Mouse (Mus musculus): ENCODE measurements around the gene Sys1.

The Sys1 gene

DNA sequence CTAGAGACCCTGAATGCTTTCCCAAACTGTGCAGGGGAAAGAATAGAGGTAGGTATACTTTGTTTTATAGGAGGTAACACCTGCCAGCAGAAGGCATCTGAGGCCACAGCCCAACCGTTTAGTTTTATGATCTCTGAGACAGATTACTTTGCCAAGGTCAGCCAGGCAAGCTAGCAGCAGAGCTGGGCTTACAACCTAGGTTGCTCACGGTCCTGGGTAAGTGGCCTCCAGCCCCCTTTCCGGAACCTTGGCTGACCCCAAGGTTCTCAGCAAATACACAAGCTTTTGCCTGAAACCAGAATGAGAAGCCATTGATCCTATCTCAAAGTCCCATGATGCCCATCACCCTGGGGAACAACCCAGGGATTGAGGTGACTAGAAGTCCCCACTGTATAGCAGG lies 22.1 kb upstream of the Sys1 start:
- DNase-seq (ENCODE audit: low read depth, low spot score): no peak

DNA sequence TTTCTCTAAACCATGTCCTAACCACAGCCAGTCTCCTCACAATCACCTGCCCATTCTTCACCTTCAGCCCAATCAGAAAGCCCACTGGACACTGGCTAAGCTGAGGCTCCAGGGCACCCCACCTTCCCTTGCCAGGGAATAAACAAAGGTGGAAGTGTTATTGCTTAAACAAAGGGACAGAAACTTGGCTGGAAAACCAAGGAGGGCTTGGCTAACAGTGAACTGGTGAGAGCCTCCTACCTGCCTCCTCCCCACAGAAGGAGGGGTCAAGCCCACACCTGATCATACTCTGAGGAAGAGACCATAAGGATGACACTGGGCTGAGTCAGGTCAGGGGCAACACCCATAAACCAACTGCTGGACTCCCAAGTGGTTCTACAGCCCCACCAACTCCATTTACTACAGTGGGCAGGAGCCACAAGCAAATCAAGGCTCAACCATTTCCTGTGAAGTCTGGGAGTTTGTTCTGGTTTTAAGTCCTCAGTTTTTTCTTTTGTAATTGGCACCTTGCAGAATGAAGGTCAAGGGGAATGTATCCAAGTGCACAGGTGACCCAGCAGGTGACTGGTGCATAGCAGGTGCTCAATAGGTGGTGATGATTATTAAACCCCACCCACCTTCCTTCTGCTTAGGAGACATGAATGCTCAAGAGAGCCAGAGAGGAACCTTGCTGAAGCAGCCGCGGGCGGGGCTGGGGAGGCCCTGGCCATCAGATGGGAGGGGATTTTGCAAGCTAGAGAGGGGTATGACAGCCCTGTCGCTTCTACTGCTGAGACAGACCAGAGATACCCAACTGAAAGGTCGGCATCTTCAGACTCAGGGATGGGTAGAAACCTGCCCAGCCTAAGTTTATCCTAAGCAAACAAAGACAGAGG lies 21.3 kb upstream of the Sys1 start:
- DNase-seq (ENCODE audit: low read depth, low spot score): peak; percentile 78

DNA sequence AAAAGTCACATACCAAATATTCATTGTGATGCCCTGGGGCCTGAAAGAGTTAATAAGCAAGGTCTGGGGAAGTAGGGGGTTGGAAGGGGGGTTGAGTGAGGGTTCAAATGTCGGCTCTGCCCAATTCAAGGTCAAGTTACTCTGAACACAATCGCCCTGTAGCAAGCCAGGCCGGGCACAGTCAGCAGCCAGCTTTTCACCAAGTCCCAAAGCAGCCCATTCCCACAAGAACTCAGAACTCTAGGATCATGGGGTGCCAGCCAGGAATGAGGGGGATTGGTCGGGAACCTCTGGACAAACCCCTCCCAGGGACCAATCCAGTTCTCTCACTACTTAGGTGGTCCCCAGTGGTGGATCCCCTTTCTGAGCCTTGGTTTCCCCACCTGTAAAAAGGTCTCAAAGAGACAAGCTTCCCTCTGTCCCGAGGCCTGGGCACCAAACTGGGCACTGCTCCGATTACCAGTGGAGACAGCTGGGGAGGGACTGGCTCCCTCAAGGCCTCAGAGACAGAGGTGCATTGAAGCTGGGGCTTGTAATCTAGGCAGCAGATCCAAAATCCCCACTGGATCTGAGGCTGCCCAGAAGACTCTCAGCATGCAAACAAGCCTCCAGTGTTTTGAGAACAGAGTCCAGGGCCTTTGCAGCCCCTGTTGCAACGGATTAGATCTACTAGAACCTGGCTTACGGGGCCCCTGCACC lies 20.4 kb upstream of the Sys1 start:
- DNase-seq (ENCODE audit: low read depth, low spot score): no peak

DNA sequence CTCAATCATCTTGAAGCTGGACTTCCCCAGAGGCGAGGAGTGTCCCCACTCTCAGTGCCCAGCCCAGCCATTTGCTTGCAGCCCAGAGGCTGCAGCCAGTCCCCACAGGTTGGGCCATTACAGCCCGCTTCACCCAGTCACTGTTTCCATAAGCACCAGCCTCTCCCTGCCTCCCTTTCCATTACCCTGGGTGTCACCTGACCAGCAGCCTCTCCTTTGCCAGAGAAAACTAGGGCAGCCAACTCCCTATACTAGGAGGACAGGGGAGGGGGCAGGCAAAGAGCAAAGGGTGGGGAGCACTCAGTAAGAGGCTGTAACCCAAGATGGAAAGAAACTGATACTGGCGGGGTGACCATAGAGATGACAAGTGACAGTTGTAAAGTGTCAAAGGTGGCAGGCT lies 19.8 kb upstream of the Sys1 start:
- DNase-seq (ENCODE audit: low read depth, low spot score): no peak

DNA sequence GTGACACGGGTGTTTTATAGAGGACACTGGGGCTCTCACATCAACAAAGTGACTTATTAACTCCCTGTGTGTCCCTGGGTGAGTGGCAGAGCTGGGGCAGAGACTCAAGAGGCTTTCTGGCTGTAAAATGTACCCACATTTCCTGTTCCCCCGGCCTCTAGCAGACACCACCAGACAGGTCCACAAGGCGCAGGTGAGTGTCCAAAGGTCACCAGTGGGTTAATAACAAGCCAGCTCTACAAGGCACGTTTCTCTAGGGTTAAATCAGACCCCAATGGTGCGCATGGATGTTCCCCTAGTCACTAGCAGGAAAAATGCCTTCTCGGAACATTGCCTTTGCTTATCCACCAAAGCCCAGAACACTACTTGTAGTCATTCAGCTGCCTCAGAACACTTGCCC lies 19.1 kb upstream of the Sys1 start:
- DNase-seq (ENCODE audit: low read depth, low spot score): no peak

DNA sequence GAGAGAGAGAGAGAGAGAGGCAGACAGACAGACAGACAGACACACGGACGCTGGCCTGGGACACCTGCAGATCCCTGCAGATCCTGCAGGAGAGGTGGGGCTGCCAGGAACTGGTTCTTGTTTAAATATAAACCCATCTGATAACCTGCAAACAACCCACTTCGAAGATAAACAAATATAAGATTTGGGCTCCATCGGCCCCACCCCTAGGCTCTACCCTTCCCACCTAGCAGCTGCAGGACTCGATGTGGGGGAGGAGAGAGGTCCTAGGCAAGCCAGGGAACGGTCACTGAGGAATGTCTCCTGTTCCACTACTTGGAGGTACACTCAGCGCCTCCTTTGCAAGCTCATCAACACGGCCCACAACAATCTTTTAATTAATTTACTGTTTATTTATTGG lies 18.5 kb upstream of the Sys1 start:
- no peak for DNase-seq (ENCODE audit: low read depth, low spot score)

DNA sequence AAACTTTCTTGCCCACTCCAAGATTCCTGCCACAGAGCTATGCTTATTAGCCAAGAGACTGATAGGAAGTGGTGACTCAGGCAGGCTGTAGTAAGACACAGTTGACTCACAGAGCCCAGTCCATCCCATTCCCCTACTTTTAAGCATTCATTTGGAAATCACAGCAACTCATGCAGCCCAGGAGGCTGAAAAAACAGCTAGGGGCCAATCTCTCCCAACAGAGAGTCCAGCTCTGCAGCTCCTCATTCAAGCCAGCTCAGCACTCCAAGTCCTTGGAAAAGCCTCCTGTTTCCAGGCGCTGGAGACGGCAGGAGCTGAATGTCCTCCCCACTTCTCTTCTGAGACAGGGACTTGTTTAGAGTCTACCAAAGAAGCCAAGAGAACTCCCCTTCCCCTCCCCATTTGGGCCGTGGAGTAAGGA lies 17.8 kb upstream of the Sys1 start:
- no peak for DNase-seq (ENCODE audit: low read depth, low spot score)

DNA sequence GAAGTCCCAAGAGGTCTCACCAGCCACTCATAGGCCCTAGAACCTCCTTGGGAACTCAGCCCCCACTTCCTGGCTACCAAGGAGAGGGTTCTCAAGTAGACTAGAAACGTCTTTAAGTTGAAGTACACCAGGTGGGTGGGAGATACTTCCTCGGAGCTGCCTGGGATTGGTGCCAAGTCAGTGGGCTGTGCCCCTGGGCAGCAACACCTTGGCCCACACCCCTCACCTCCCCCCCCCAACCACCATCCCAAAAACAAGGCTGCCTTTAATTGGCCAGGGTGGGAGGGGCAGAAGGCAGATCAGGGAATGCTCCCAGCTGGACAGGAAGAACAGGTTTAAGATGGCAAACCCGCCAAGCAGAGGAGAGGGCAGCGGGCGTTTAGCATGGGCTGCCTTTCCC lies 16.4 kb upstream of the Sys1 start:
- DNase-seq (ENCODE audit: low read depth, low spot score): no peak

DNA sequence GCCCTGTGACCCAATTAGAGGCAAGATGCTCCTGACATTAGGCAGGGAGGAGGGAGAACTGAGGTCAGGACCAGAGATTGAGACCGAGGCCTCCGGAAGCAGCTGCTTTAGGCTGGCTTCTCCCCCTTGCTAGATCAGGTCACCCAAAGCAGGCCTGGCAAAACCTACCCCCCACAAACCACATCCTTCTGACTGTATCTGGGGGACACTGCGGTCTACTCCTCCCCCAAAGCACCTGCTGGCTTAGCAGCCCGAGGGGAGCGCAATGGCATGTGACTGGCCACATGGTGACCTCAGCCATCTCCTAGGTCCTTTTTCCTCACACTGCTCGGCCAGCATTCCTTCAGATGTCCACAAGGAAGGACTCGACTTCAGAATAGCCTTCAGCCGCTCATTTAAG lies 15.6 kb upstream of the Sys1 start:
- DNase-seq (ENCODE audit: low read depth, low spot score): no peak

DNA sequence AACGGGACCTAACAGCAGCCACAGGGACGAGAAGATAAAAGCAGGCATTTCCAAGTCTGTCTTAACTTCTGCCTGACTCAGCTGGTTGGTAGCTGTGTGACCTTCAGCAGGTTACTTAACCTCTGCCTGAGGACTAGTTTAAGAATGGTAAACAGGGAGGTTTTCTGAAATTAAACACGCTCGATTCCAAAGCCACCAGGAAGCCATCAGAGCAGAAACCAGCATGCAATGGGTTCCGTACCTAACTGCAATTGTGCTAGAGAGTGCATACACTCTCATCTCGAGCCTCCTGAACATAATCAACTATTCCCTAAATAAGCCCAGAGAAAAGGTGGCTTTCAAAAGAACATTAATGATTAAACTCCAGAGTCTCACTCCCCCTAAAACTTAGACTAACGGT lies 15.0 kb upstream of the Sys1 start:
- DNase-seq (ENCODE audit: low read depth, low spot score): no peak

DNA sequence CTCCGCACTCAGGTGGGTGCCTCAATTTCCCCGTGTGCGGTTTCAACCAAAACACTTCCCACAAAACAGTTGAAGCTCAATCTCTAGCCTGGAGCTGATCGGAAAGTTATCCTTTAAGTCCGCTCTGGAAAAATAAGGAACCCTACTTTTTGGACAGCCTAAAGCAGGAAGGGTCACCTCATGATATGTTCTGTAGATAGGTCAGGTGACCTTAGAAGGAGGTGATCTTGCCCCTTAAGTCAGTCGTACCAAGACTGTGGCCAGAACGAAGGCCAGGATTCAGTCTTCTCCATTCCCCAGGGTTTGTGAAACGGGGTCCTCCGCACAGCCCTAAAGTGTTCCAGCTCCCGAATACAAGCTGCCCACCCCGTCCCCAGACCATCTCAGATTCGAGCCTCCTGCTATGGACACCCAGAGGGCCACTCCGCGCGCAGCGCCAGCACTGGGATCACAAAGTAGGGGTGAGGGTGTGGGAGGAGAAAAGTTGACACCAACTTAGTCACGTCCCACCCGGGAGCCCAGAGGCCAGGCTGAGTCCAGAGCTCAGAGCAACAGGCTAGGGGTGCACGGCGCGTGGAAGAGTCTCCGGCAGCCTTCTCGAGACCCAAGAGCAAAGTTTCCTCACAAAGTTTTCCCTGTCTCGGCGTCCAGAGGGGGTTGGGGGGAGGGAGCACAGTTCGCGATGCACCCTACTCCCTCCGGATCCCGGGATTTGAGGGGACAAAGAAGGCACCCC lies 14.3 kb upstream of the Sys1 start:
- no peak for DNase-seq (ENCODE audit: low read depth, low spot score)

DNA sequence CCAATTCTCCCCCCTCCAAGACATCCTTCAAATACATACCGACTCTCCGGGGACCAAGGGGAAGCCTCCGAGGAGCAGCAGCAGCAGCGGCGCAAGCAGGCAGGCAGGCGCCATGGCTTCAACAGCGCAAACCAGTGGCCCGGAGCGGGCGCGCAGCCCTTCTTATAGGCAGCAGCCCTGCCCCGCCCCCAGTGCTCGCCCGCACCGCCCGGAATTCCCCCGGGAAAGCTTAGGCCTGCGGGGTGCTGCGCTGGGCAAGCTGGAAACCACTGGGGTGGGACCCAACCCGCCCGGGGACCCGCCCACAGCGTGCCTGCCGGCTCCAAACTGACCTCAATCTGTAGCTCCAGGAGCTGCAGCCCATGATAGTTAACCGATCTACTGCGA lies 13.7 kb upstream of the Sys1 start:
- peak; percentile 90 for DNase-seq (ENCODE audit: low read depth, low spot score)

DNA sequence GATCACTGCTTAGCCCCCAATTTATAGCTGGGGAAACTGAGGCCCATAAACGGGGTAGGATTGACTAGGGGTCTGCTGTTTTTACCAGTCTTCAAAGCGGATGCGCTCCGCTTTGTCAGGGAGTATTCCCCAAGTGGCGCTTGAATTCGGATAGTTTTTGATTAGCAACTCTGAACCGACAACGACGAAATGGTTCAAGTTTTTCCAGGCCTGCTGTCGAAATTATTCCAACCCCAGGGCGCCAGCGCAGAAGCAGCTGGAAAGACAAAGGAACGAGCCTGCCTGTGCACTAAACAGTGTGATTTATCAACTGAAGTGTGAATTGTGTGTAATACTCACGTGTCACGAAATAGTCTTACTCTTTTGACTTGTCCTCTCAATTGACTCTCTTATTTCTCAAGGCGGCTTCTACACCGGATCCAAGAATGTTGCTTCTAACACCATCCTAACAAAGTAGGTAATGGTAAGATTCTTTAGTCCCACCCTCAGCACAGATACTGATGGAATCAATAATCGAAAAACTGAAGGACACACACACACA lies 13.2 kb upstream of the Sys1 start, which contains the start of gene Sdc4:
Sdc4 (minus strand) TSS at position 428 of the 541 bp plus-strand sequence.
- DNase-seq (ENCODE audit: low read depth, low spot score): no peak

DNA sequence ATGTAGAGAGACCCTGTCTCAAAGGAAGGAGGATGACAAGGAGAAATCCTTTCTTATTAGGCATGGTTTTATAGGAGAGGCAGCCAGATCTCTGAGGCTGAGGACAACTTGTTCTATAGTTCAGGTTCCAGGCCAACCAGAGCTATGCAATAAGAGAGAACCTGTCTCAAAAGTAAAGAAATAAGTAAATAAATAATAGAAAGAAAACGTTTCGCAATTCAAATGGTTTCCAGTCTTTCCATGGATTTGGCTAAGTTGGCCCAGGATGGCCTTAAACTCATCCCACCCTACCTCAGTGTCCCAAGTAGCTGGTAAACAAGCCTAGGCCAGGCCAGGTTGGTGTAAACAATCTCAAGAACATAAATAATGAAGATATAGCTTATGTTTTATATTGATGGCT lies 12.1 kb upstream of the Sys1 start:
- DNase-seq (ENCODE audit: low read depth, low spot score): no peak

DNA sequence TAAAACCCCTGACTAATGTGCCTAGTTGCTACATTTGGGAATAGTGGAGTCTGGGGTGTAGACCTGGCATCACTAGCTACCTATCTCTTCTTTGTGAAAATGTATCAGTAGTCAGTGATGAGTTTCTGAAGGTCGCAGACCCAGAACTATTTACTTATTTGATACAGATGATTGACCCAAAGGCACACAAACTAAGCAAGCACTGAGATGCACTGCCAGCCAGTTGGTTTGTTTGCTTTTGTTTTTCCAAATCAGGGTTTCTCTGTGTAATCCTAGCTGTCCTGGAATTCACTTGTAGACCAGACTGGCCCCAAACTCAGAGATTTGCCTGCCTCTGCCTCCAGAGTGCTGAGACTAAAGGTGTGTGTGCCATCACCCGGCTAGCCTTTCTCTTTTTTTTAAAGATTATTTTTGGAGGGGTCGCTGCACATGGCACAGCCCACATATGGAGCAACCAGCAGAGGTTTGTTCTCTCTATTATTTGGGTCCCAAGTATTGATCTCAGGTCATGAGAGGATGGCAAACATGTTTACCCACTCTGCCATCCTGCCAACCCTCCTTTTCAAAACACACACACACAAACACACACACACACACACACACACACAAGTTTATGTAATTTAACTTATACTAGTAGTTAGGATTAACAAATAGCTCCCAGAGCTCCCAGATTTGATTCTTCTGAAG lies 11.2 kb upstream of the Sys1 start:
- no peak for DNase-seq (ENCODE audit: low read depth, low spot score)

DNA sequence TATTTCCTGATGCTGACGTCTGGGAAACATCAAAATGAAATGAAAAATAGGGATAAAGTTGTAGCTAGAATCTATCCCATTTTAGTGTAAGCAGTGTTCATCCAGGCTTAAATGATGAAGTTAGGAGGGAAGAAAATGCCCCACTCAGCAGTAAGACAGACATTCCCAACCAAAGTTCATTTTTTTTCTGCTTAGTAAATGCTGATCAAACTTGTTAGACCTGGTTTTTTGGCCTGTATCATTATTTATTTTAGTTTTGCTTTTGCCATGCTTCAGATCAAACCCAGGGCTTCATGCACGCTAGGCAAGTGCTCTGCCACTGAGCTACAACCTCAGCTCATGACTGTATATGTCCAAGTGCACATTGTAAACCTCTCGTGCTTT lies 10.7 kb upstream of the Sys1 start:
- no peak for DNase-seq (ENCODE audit: low read depth, low spot score)

DNA sequence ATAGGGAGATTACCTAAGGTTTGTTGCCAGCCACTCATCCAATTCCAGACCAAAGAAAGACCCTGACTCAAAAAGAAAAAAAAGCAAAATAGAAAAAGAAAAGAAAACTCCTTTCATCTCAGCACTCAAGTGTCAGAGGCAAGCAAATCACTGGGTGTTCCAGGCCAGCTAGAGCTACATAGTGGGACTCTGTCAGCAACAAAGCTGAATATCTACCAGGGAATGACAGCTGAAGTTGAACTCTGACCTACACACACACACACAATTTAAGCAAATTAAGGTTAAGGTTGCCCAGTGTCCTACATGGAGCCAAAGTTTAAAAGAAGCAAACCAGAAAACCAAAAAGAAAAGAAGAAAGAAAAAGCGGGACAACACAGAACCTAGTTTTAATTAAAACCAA lies 8.6 kb upstream of the Sys1 start:
- no peak for DNase-seq (ENCODE audit: low read depth, low spot score)

DNA sequence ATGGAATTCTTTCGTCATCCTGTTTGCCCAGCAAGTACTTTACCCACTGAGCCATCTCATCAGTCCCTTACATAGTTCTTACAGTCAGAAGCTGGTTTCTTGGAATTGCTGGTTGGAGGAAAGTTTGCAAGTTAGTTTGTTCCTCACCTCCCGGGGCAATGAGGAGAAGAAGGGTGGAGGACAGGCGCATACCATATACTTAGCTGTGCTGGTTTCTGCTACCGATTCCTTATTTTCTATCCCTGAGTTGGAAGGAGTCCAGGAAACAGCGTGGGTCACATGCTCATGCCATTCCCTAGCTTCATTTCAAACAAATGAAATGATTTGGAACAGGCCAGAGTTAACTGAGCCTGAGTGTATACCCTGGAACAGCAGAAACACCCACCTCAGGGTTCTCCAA lies 7.8 kb upstream of the Sys1 start:
- no peak for DNase-seq (ENCODE audit: low read depth, low spot score)

DNA sequence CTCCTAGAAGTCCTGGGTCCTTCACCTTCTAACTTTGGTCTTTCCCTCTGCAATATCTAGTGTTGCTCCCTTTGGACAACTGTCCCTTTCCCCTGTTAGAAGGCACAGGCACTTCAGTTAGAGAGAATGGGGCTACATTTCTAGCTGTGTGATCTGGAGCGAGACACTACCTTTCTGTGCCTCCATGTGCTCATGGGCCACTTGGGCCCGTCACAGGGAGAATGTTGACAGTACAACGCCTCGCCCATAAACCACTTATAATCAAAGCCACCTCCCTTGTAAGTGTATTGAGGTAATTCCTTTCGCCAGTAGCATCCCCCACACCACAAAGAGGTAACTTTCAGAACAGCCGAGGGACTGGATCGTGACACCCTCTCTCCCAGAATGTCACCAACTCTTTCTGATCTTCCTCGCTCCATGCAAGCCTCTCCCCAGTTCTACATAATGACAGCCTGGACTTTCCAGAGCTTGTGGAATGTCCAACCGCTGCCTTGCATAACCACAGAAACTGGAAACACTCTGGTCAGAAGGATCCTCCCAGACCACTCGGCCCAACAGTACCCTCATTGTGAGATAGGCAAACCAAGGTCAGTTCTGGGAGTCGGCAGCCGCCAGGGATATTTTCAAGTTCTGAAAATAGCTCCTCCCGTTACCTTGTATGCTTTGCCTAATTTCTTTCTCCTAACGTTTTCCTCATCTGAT lies 7.3 kb upstream of the Sys1 start:
- no peak for DNase-seq (ENCODE audit: low read depth, low spot score)

DNA sequence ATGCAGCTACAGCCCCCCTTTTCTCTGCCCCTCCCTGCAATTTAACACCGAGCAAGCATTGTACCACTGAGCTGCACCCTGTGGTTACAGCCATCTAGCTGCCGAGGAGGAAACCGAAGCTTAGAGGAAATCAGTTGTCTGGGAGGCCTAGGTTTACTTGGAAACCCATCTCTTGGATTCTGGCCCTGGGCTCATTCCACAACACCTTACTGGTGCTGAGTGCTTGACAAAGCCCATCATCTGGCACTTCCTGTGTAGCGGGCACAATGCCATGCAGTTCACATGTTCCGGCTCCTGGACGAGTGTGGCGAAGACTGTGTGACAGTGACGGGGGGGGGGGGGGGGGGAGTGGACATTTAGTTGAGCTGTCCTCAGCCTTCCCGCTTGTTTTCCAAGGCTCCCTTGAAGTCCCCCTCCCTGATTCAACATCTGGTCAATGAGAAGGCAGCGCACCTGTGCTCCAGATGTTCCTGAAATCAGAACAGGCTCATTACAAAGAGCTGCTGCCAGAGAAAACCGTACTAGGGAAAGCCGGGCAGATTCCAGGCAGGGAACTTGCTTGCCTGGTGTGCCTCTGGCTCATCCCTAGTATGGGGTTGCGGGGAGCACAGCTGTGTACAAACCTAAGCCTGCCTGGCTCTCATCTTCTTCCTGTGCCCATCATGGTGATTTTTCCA lies 4.6 kb upstream of the Sys1 start:
- DNase-seq (ENCODE audit: low read depth, low spot score): no peak

Data from ES-CJ7 (cell line).